Mouse (Mus musculus): ENCODE results near the gene Slc31a1.
A peak's percentile ranks its signal among the peaks of the same experiment; 100 is the strongest.

Gene Slc31a1

GRCm38 (mm10) chr4:62349371-62349770, 11.2 kb upstream of the Slc31a1 start:
- no peak for TF ChIP-seq GATA4 (IDR thresholded peaks at IDR 0.05; ENCODE audit: insufficient replicate concordance, low read length)

- TF ChIP-seq GATA4 (IDR thresholded peaks at IDR 0.05; ENCODE audit: insufficient replicate concordance, low read length) = no peak
These were observed 2.8 kb upstream of the Slc31a1 start for GRCm38 (mm10) chr4:62357631-62358148.

GRCm38 (mm10) chr4:62359256-62359775, 1.2 kb upstream of the Slc31a1 start:
- TF ChIP-seq GATA4 (IDR thresholded peaks at IDR 0.05; ENCODE audit: insufficient replicate concordance, low read length) = no peak

DNA sequence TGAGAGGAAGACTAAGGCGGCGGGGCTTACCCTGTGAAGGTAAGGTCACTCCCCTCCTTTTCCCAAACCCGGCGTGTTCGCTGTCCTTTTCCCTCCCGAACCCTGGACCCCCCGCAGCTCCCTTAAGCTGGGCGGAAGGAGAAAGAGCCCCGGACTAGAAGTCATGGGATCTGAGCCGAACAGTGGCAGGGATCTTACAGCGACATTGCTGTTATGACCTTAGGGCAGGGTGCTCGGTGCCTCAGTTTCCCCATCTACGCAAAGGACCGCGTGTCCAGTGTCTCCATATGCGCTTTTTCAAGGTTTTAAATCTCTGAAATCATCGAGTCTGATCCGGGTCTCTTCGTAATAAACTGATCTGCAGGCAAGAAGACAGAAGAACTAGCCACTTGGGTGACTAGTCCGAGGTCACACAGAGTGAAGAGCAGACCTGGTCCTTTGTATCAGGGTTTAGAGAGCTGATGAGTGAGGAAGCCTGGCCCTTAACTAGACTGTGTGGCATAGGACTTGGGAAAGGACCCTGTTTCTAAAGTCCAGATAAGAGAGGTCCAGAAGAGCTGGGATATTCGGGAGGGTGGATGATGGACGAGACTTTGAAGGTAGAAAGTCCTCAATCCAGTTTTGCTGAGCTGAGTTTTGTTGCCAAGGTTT, 403 bp downstream of the Slc31a1 start:
- TF ChIP-seq GATA4 (IDR thresholded peaks at IDR 0.05; ENCODE audit: insufficient replicate concordance, low read length) = no peak

DNA sequence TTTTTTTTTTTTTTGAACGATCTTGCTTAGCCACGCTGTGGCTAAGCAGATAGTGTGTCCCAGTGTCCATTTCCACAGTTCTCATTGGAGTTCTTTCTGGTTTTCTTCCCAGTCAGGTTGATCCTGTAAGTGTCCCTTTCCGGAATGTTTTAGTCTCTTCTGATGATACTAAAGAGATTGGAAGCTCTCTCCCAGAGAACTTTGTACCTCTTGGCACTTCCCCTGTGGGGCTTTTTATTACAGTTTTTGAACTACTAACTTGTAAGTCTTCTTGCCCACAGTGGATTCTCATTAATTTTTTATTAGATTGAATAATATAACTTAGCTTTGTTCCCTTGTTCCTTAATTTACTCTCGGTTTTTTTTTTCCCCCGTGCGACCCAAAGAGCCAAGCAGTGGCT, 1.0 kb downstream of the Slc31a1 start:
- no peak for TF ChIP-seq GATA4 (IDR thresholded peaks at IDR 0.05; ENCODE audit: insufficient replicate concordance, low read length)

DNA sequence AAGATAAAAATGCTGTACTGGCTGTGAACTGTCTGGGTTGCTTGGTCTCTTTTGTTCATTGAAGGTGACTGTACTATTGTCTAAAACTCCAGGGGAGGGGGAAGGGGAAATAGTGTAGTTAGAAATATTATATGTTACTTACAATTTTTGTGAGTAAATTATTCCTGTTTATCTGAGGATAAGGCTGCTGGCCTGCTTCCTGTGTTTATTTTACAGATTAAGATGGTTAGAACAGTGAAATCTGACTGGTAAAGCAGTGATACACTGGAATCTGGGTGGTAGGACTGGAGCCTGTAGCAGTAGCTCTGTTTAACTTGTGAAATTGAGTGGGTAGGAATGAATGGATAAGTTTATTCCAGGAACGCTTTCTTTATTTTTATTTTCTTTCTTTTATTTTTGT, 1.5 kb downstream of the Slc31a1 start:
- TF ChIP-seq GATA4 (IDR thresholded peaks at IDR 0.05; ENCODE audit: insufficient replicate concordance, low read length) = no peak

- TF ChIP-seq GATA4 (IDR thresholded peaks at IDR 0.05; ENCODE audit: insufficient replicate concordance, low read length) = no peak
These were observed 1.9 kb downstream of the Slc31a1 start for GRCm38 (mm10) chr4:62362437-62362836.

DNA sequence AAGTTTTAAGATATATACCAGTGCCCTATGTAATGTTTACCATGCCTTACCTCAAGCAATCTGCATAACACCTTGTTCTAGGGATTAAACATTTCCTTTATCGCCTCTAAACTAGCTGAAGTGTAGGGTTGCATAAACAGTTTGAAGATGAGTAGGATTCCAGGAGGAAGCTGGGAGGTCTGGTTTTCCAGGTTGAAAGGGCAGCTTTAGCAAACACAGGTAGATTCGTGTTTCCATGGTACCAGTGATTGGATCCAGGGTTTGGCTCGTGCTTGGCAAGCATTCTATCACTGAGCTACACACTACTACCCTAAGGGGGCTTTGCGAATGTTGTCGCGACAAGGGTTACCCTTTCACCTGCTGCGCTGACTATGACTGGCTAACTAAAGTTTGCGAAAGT, 3.8 kb downstream of the Slc31a1 start:
- no peak for TF ChIP-seq GATA4 (IDR thresholded peaks at IDR 0.05; ENCODE audit: insufficient replicate concordance, low read length)

DNA sequence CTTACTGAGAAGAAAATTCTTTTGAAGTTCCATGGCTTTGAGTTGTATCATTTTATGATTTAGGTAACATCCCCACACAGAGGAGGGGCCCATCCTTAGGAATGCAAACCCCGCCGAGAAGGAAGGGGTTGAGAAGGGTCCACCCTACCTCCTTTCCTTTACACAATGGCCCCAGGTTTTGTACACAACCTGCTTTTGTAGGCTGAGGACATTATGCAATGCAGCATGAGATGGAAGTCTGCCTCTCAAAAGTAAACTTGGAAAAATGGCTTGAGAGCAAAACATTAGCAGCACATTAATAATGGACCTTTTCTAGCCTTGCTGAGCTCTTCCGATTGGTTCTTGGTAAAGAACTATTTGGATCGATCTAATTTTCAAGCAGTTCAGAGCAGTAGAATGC, 5.8 kb downstream of the Slc31a1 start:
- TF ChIP-seq GATA4 (IDR thresholded peaks at IDR 0.05; ENCODE audit: insufficient replicate concordance, low read length) = no peak

DNA sequence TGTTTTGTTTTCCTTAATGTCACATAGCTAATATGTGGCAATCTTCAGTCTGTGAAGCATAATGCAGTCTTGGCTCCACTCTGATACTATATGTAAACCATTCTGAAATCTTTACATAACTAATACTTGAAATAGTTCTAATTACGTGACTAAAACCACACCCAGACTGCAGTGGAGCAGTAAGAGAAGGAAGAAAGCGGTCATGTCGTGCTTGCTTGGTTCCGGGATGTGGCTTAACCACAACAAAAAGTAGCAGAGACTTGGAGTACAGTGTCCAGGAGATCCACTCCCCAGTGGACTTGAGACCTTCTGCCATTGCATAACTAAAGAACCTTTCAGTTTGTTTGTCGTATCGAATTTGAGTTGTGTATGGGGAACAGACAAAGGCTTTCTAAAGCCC, 7.1 kb downstream of the Slc31a1 start:
- TF ChIP-seq GATA4 (IDR thresholded peaks at IDR 0.05; ENCODE audit: insufficient replicate concordance, low read length) = no peak

DNA sequence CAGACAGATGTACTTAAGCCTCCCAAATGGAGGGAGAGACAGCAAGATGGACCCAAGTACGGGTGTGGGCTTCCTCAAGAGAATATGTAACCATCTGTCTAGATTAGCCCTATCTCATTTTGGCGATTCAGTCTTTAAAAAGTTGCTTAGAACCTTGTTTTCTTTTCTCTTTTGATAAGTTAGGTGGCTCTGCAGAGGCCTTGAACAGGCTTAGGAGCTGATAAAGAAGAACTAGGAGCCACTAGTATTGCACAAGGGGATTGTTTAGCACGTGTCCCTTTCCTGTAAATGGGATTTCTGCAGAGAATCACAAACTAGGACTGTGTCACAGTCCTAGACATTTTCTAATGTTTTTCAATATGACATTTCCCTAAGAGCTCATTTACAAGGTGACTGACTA, 8.6 kb downstream of the Slc31a1 start:
- TF ChIP-seq GATA4 (IDR thresholded peaks at IDR 0.05; ENCODE audit: insufficient replicate concordance, low read length) = no peak

DNA sequence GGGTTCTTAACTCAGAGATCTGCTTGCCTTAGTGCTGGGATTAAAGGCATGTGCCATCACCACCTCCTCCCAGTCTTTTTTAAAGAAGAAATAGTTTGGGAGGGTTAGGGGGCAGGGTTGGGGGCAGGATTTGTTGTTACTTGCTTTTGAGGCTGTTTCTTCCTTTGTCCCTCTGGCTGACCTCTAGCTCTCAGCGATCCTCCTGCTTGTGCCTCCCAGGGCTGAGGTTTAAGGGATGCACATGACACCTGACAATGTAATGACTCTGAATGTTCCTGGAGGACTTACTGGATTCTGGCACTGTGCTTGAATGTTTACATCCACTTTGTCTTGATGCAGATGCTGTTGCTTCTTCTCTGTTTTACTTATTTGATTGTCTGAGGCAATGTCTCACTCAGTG, 11.9 kb downstream of the Slc31a1 start:
- no peak for TF ChIP-seq GATA4 (IDR thresholded peaks at IDR 0.05; ENCODE audit: insufficient replicate concordance, low read length)

GRCm38 (mm10) chr4:62372818-62373520, 12.4 kb downstream of the Slc31a1 start:
- no peak for TF ChIP-seq GATA4 (IDR thresholded peaks at IDR 0.05; ENCODE audit: insufficient replicate concordance, low read length)

- TF ChIP-seq GATA4 (IDR thresholded peaks at IDR 0.05; ENCODE audit: insufficient replicate concordance, low read length) = peak; percentile 80
These were observed 13.1 kb downstream of the Slc31a1 start for GRCm38 (mm10) chr4:62373668-62374067.

GRCm38 (mm10) chr4:62374342-62374741, 13.8 kb downstream of the Slc31a1 start:
- TF ChIP-seq GATA4 (IDR thresholded peaks at IDR 0.05; ENCODE audit: insufficient replicate concordance, low read length) = no peak

GRCm38 (mm10) chr4:62376123-62376522, 15.6 kb downstream of the Slc31a1 start:
- TF ChIP-seq GATA4 (IDR thresholded peaks at IDR 0.05; ENCODE audit: insufficient replicate concordance, low read length) = no peak
